Mouse (Mus musculus) ovary, postnatal 36 days (tissue): ENCODE data around the gene Dmtf1.
A peak's percentile ranks its signal among the peaks of the same experiment; 100 is the strongest.
"Not testable (repeated sequence)": the region's sequence is repeated elsewhere in the genome, so short reads cannot be mapped to it uniquely, and the experiment has no call there.

ENCODE experiments used
- DNase-seq: peaks from one replicate; pipeline ENCODE4 v3.0.0; 2022; ENCODE audit warnings: low spot score, mixed read lengths

Gene Dmtf1

DNA sequence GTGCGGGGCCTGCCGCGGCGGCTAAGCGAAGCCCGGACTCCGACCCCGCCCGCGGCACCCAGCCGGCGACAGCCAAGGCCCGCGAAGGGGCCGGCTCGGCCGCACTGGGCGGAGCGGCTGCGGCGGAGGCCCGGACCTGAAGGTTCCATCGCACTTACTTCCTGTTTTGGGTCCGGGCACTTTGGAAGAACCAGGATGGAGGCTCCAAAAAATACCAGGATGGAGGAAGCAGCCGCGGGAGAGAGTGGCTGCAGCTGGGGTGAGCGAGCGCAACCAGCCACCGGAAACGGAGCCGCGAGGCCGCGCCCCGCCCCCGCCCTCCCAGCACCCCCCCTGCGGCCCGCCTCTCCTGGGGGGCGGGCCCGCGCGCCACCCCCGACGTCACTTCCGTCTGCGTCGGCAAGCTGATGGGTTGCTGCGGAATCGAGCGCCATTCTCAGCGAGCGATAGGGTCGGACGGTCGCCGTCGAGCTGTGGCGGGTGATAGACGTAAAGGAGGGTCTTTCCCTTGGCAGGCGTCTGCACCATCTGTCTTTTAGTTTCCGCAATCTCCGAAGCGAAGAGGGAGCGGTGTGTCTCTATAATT is at the start of gene Dmtf1:
Dmtf1 (minus strand) TSS at position 321 of the 586 bp plus-strand sequence.
- DNase-seq: peak; percentile 85

DNA sequence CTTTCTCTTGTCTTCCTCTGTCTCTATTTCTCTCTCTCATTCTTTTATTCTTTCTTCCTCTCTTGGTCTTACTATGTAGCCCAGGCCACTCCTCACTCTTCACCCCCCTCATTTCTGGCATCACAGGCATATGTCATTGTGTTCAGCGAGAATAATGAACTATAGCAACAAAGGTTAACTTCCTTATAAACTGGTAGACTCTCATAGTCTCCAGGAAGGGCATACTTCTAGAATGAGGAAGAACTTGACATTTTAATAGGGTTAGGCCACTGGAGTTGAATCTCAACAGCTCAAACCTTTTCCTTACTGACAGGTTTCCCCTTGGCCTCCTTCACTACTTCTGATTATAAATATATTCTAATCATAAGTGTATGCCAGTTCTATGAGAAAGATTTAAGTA is 24.9 kb upstream of the Dmtf1 start:
- DNase-seq: no peak

DNA sequence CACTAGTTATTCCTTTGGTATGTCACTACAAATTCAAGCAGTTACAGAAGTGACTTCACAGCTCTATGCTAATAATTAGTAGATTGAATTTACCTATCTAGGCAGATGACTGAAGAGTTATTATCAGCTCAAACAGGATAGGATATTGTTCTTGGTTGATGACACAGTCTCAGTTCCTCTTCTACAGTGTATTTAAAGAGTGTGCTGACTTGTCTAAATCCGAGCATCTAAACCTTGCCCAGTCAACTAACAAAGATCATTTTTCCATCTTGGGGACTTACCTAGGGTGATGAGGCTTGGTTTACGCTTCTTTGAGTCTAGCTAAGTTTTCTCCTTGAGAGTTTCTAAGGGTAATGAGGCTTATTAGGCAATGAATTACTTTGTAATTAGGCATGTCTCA is 11.7 kb upstream of the Dmtf1 start:
- no peak for DNase-seq

- DNase-seq: not testable (repeated sequence)
These were observed 7.9 kb upstream of the Dmtf1 start for GRCm38 (mm10) chr5:9169328-9170005.

DNA sequence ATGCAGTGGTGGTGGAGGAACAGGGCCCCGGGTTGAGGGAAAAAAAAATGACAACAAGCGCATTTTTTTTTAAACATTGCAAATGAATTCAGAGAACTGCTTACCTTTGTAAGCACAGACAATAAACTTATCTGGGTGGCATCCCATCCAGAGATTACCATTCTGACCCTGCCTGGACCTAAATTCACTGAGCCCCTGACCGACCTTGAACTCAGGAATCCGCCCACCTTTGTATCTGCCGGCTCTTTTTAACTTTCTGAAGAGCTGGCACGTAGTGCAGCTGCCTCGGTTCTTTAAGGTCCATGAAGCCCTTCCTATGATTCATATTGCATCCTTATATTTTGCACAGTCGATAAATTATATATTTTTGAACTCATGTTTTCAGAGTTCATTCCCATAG is 4.8 kb upstream of the Dmtf1 start:
- no peak for DNase-seq

DNA sequence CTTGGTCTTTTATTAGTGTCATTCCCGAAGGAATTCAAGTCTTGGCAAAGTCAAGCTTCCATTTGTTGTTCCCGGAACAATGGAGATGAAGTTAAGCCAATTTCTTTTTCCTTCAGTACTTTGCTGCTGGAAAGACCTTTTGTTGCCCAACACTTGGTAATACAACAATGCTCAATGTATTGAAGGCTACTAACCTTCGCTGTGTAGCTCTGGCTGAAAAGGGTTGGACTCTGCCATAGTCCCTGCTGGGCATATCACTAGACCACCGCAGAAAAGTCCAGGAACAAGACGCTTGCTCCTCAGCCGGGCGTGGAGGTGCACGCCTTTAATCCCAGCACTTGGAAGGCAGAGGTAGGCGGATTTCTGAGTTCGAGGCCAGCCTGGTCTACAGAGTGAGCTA is 3.6 kb upstream of the Dmtf1 start:
- DNase-seq: not testable (repeated sequence)

DNA sequence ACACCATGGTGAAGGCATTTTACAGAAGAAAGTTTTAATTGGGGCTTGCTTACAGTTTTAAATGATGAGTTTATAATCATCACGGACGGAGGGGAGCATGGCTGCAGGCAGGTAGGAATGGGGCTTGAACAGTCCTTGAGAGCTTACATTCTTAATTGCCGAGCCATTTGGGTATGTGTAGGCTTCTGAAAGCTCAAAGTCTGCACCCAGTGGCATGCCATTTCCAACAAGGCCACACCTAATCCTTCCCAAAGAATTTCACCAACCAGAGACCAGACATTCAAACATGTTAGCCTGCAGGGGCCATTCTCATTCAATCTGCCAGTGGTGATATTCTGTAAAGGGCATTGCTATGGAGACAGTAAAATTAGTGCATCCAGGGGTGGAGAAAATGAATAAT is 1.8 kb upstream of the Dmtf1 start:
- DNase-seq: no peak

DNA sequence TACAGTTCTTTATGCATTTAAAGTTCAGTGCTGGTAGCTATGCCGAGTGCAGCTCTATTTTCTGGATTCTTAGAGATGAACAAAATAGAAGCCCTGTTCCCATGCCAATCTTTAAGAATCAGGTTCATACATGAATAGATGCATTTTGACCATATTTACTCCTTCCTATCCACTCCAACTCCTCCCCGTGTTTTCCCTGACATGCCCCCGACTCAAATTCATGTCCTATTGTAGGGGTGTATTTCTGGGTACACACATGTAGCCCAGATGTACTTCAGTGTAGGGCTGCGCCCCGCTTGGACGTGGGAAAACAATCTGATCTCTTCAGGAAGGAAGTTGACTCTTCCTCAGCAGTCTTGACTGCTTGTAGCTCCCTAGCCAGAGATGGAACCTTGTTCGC is 512 bp upstream of the Dmtf1 start:
- DNase-seq: peak; percentile 6

- no peak for DNase-seq
These were observed 633 bp downstream of the Dmtf1 start for GRCm38 (mm10) chr5:9160831-9161455.

DNA sequence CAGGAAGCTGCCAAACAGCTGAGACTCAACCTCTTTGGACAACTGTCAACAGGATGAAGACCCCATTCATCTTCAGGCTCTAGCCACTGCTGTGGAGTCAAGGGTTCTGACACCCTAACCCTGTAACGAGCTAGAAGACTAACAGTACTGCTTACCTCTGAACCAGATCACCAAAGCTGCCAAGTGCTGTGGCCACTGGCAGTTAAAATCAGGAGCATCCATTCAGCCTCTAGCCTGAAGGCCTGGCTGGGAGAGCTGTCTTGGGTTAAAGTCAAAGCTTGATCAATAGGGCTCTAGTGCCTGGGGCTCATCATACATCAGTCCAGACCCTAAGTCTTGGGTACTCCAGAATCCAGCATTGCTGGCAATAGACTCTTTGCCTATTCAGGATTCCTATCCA is 4.2 kb downstream of the Dmtf1 start:
- no peak for DNase-seq

- DNase-seq: no peak
These were observed 4.8 kb downstream of the Dmtf1 start for GRCm38 (mm10) chr5:9156746-9157145.

DNA sequence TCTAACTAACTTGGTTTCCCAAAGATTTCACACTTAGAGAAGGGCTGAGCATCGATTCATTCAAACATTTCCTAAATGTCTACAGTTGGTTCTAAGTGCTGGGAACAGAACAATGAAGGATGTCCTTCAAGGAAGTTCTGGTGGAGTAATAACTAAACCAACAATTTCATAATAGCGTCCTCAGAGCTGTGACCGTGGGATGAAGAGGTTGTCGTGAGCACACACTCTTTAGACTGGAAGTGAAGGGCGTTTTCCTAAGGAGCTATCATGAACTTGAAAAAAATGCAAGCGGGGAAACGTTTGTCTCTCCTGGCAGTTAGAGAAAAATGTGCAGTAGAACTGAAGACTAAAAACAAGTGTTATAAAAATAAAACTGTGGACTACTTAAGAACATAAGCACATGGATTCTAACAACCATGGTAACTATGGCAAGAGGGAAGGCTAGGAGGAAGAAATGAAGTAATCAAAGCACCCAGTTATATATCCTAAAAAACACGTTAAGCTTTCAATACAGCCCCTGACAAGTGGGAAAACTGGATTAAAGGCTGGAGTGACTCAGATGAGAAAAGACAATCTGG is 12.2 kb downstream of the Dmtf1 start:
- no peak for DNase-seq

- no peak for DNase-seq
These were observed 19.2 kb downstream of the Dmtf1 start for GRCm38 (mm10) chr5:9142376-9142775.

GRCm38 (mm10) chr5:9140724-9141123 is 20.9 kb downstream of the Dmtf1 start:
- DNase-seq: no peak

GRCm38 (mm10) chr5:9135588-9135987 is 26.0 kb downstream of the Dmtf1 start:
- DNase-seq: no peak

- no peak for DNase-seq
These were observed 29.8 kb downstream of the Dmtf1 start for GRCm38 (mm10) chr5:9131786-9132185.

DNA sequence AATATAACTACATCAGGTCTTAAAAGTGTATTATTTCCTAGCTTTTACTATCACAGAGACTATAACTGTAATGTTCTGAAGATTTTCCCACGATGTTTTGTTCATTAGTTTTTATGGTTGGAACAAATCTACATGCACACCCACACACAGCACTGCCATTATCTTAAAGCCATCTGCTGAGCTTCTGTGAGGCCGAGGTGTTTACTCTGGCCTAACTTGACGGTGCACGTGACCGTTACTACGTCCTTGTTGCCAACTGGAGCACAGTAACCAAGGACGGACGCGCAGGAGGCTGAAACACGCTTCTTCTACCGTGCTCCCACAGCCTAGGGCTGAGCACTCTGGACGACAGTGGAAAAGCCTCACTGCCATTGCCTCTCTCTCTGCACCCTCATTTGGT is 33.0 kb downstream of the Dmtf1 start:
- DNase-seq: no peak

- DNase-seq: no peak
These were observed 37.4 kb downstream of the Dmtf1 start for GRCm38 (mm10) chr5:9124134-9124533.

- DNase-seq: no peak
These were observed 47.4 kb downstream of the Dmtf1 start for GRCm38 (mm10) chr5:9114162-9114561.

GRCm38 (mm10) chr5:9111759-9112158 is 49.8 kb downstream of the Dmtf1 start:
- DNase-seq: no peak

DNA sequence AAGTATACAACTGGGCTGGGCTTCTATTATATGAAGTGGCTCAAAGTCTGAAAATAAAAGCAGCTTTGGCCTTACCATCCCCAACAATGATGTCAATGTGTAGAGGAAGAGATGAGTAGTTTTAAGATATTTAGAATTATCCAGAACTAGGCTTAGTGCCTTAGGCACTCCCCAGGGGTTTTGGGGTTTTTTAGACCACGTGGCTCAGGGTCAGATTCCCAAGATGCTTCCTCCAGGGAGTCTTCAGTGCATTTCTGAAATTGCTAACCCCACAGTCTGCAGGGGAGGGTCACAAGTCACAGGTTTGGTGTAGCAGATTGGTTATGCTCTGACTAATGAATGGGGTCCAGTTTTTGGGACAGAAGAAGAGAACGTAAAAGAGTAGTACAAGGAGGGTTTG is 50.3 kb downstream of the Dmtf1 start:
- DNase-seq: no peak

- DNase-seq: no peak
These were observed 52.0 kb downstream of the Dmtf1 start for GRCm38 (mm10) chr5:9109582-9109981.

DNA sequence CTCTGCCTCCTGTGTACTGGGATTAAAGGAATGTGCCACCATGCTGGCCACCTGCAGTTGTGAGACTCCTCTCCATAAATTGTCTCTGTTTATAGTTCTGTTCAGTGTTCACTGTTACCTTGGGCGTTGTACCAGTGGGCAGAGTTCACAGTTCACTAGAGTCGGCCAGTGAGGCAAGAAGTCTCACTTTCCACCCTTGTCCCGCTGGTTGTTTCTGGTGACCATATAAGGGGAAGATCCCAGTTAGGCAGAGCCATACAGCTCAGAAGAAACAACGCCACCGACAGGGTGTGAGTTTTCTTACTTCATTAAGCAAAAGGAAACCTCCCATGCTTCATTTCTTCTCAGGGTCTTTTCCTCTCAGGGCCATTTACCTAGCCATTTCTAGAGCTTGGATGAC is 53.1 kb downstream of the Dmtf1 start:
- no peak for DNase-seq
